Mouse (Mus musculus) CH12.LX (cell line): ENCODE measurements around the gene Has3. TPM values are rescaled to one million over a fixed set of nuclear protein-coding genes. Genes with fewer than 3 reads are reported as not detected.
A peak's percentile ranks its signal among the peaks of the same experiment; 100 is the strongest.

ENCODE experiments used
- DNase-seq: peaks from one replicate; pipeline ENCODE4 v3.0.0-alpha.2; 2013; ENCODE audit errors: extremely low read depth
- H3K27ac ChIP-seq: 2 replicates; pipeline ENCODE4 v1.5.1; 2012; ENCODE audit warnings: low read depth, mild to moderate bottlenecking, control low read depth, moderate library complexity; ENCODE audit not compliant: insufficient read depth
- H3K27me3 ChIP-seq: replicated peaks from 2 replicates; pipeline ENCODE3; 2012; ENCODE audit warnings: inconsistent platforms
- H3K36me3 ChIP-seq, 2 experiments: replicated peaks in 1 of 2; 2 replicates each; pipeline versions ENCODE3 to v1.6.1; 2012; ENCODE audit warnings: inconsistent platforms in 1 of 2, low read length in 1 of 2, mild to moderate bottlenecking in 1 of 2, mixed read lengths in 1 of 2, moderate library complexity in 1 of 2; ENCODE audit not compliant: control insufficient read depth in 1 of 2, insufficient read depth in 1 of 2
- H3K4me1 ChIP-seq, 2 experiments: 2 replicates each; pipeline ENCODE4 v1.6.1; 2012; ENCODE audit warnings: inconsistent platforms in 1 of 2, moderate library complexity in 1 of 2; ENCODE audit not compliant: insufficient read depth in 2 of 2, control insufficient read depth in 1 of 2
- H3K4me2 ChIP-seq: 2 replicates; pipeline ENCODE4 v1.6.1; 2012; ENCODE audit warnings: low read depth, mild to moderate bottlenecking, control low read depth; ENCODE audit not compliant: poor library complexity, insufficient read depth, severe bottlenecking
- H3K4me3 ChIP-seq, 3 experiments: fragments of 150-350 bp in 1 of 3; sonication (generic) in 1 of 3; replicated peaks in 1 of 3; 2 replicates each; pipeline versions ENCODE3 to v1.5.1; 2011 to 2012; ENCODE audit warnings: low read depth in 2 of 3, low read length in 2 of 3, mild to moderate bottlenecking in 2 of 3, moderate library complexity in 2 of 3, control low read depth in 1 of 3, improper control_type of control experiment in 1 of 3, inconsistent platforms in 1 of 3, mixed read lengths in 1 of 3; ENCODE audit not compliant: poor library complexity in 1 of 3
- H3K79me2 ChIP-seq: replicated peaks from 2 replicates; pipeline ENCODE4 v1.6.1; 2012; ENCODE audit warnings: mild to moderate bottlenecking, moderate library complexity; ENCODE audit not compliant: control insufficient read depth, poor library complexity, insufficient read depth, severe bottlenecking; ENCODE audit errors: extremely low read depth
- H3K9ac ChIP-seq: 2 replicates; pipeline ENCODE4 v1.6.1; 2012; ENCODE audit warnings: low read depth, mild to moderate bottlenecking, control low read depth, moderate library complexity; ENCODE audit not compliant: insufficient read depth
- H3K9me3 ChIP-seq: replicated peaks from 2 replicates; pipeline ENCODE3; 2012; ENCODE audit warnings: low read length, inconsistent platforms, mixed read lengths
- CHD1 ChIP-seq: IDR thresholded peaks from 2 replicates; pipeline ENCODE4 v1.6.1; 2012; ENCODE audit warnings: low read depth, low read length, improper control_type of control experiment, inconsistent platforms
- E2F4 ChIP-seq: IDR thresholded peaks from 2 replicates; pipeline ENCODE4 v1.6.1; 2011; ENCODE audit warnings: low read depth, low read length, improper control_type of control experiment; ENCODE audit not compliant: insufficient replicate concordance
- ELF1 ChIP-seq: IDR thresholded peaks from 2 replicates; pipeline ENCODE4 v1.6.1; 2014; ENCODE audit warnings: low read depth, mild to moderate bottlenecking, inconsistent platforms, low read length, improper control_type of control experiment
- GABPA ChIP-seq: IDR thresholded peaks from 2 replicates; pipeline ENCODE4 v1.6.1; 2012; ENCODE audit warnings: low read depth, low read length, improper control_type of control experiment, inconsistent platforms; ENCODE audit not compliant: insufficient replicate concordance
- IRF4 ChIP-seq: IDR thresholded peaks from 2 replicates; pipeline ENCODE4 v1.6.1; 2014; ENCODE audit warnings: low read depth, mild to moderate bottlenecking, inconsistent platforms, low read length, improper control_type of control experiment
- JUND ChIP-seq: conservative IDR thresholded peaks from 2 replicates; pipeline ENCODE4 v1.6.1; 2011; ENCODE audit warnings: low read depth, low read length, improper control_type of control experiment
- MAX ChIP-seq: IDR thresholded peaks from 2 replicates; pipeline ENCODE4 v1.6.1; 2011; ENCODE audit warnings: low read length, improper control_type of control experiment
- MYC ChIP-seq: IDR thresholded peaks from 2 replicates; pipeline ENCODE4 v1.6.1; 2011; ENCODE audit warnings: low read depth, mild to moderate bottlenecking, improper control_type of control experiment, low read length
- NELFE ChIP-seq: IDR thresholded peaks from 2 replicates; pipeline ENCODE4 v1.6.1; 2011; ENCODE audit warnings: low read depth, low read length, improper control_type of control experiment
- POLR2A ChIP-seq: IDR thresholded peaks from 2 replicates; pipeline ENCODE4 v1.6.1; 2011; ENCODE audit warnings: low read depth, mild to moderate bottlenecking, improper control_type of control experiment, low read length
- RAD21 ChIP-seq: IDR thresholded peaks from 2 replicates; pipeline ENCODE4 v1.6.1; 2011; ENCODE audit warnings: low read depth, mild to moderate bottlenecking, low read length, improper control_type of control experiment, moderate library complexity
- RCOR1 ChIP-seq: conservative IDR thresholded peaks from 2 replicates; pipeline ENCODE4 v1.6.1; 2012; ENCODE audit warnings: low read depth, mild to moderate bottlenecking, inconsistent platforms, low read length, improper control_type of control experiment
- TBP ChIP-seq: conservative IDR thresholded peaks from 2 replicates; pipeline ENCODE4 v1.6.1; 2011; ENCODE audit warnings: low read depth, low read length, improper control_type of control experiment
- TCF12 ChIP-seq: IDR thresholded peaks from 2 replicates; pipeline ENCODE4 v1.6.1; 2014; ENCODE audit warnings: low read depth, mild to moderate bottlenecking, inconsistent platforms, low read length, improper control_type of control experiment
- USF1 ChIP-seq: IDR thresholded peaks from 2 replicates; pipeline ENCODE4 v1.6.1; 2014; ENCODE audit warnings: low read depth, mild to moderate bottlenecking, inconsistent platforms, low read length, improper control_type of control experiment
- USF2 ChIP-seq: conservative IDR thresholded peaks from 2 replicates; pipeline ENCODE4 v1.6.1; 2011; ENCODE audit warnings: low read depth, low read length, improper control_type of control experiment
- ZC3H11A ChIP-seq: IDR thresholded peaks from 2 replicates; pipeline ENCODE4 v1.6.1; 2012; ENCODE audit warnings: low read depth, mild to moderate bottlenecking, inconsistent platforms, low read length, improper control_type of control experiment
- ZKSCAN1 ChIP-seq: IDR thresholded peaks from 2 replicates; pipeline ENCODE4 v1.6.1; 2012; ENCODE audit warnings: low read depth, inconsistent platforms, low read length, improper control_type of control experiment, borderline replicate concordance
- ZMIZ1 ChIP-seq: IDR thresholded peaks from 2 replicates; pipeline ENCODE4 v1.6.1; 2012; ENCODE audit warnings: low read depth, mild to moderate bottlenecking, inconsistent platforms, low read length, improper control_type of control experiment
- ZNF384 ChIP-seq: IDR thresholded peaks from 2 replicates; pipeline ENCODE4 v1.6.1; 2012; ENCODE audit warnings: low read depth, low read length, improper control_type of control experiment, inconsistent platforms
- dilution Hi-C: fragments of 300-500 bp; cut with MboI; formaldehyde crosslinking; loops from 2 replicates; pipeline ENCODE4 v1.14.3; 2020; ENCODE audit warnings: low sequenced_read_pairs; ENCODE audit not compliant: extremely low pct_unique_long_range_greater_than_20kb, extremely low pct_ligation_motif_present
- in situ Hi-C: fragments of 300-500 bp; cut with MboI; formaldehyde crosslinking; loops from 3 replicates; pipeline ENCODE4 v1.14.3; 2019; ENCODE audit warnings: low sequenced_read_pairs, low pct_ligation_motif_present, low pct_unique_long_range_greater_than_20kb, mixed read lengths
- polyA plus RNA-seq: library from polyadenylated mRNA; unstranded; fragments of >175 nt; gene quantifications from 2 replicates; pipeline ENCODE4 v1.2.1, GENCODE M21; 2012; ENCODE audit warnings: low read depth; ENCODE audit not compliant: insufficient read length
- total RNA-seq, 2 experiments: library from RNA; depleted of rRNA; stranded (reverse); fragments of 300-350 nt in 1 of 2; fragments of >200 nt in 1 of 2; gene quantifications; 2 replicates each; pipeline ENCODE4 v1.2.3; 2012 to 2014

Has3 gene
- total and polyA plus RNA-seq, 3 experiments, result 0.29 to 3.7 TPM; not detected in 1

DNA sequence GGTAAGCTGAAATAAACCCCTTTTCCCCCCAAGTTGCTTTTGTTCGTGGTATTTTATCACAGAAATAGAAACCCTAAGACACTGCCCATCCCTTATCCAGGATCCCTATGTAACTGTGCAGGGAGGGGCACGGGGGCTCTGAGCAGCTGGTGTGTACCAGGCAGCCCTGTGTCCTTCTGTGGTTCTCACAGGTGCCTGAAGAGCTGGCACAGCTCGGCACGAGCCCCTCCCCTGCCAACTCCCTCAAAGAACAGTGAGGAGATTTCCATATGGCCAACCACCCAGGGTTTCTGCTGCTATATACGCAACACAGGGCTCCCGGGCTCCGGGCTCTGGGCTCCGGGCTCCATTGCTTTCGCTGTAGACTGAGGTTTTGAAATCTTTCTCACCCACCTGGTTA, 4.7 kb upstream of the Has3 start:
- no peak overlapping the region for H3K4me2 ChIP-seq
- H3K27me3 ChIP-seq, result no peaks in the 10 kb centered on the region
- no peaks in the 10 kb centered on the region for H3K79me2 ChIP-seq
- in situ Hi-C loops (no loop called here), dilution Hi-C loops (no loop called here)
- no peaks in the 10 kb centered on the region for H3K36me3 ChIP-seq
- TF ChIP-seq TBP, result no peak
- TF ChIP-seq E2F4, result no peak
- no peak for TF ChIP-seq USF1
- TF ChIP-seq MYC, result no peak
- no peak for TF ChIP-seq RCOR1
- TF ChIP-seq MAX, result no peak
- TF ChIP-seq NELFE, result no peak
- no peak for TF ChIP-seq ZKSCAN1
- TF ChIP-seq JUND, result no peak
- no peak for TF ChIP-seq POLR2A
- TF ChIP-seq ELF1, result no peak
- TF ChIP-seq TCF12, result no peak
- TF ChIP-seq CHD1, result no peak
- no peak for TF ChIP-seq ZMIZ1
- no peak for TF ChIP-seq ZC3H11A
- TF ChIP-seq GABPA, result no peak
- no peak for TF ChIP-seq ZNF384
- no peaks in the 10 kb centered on the region for H3K9me3 ChIP-seq
- no peak overlapping the region for H3K9ac ChIP-seq
- H3K27ac ChIP-seq, result no peak overlapping the region
- H3K4me3 ChIP-seq, result no peak overlapping the region
- no peak for DNase-seq
- peaks cover 7 to 11% of the 10 kb centered on the region in 2 experiments; a peak in 2 of 4 replicates for H3K4me1 ChIP-seq

DNA sequence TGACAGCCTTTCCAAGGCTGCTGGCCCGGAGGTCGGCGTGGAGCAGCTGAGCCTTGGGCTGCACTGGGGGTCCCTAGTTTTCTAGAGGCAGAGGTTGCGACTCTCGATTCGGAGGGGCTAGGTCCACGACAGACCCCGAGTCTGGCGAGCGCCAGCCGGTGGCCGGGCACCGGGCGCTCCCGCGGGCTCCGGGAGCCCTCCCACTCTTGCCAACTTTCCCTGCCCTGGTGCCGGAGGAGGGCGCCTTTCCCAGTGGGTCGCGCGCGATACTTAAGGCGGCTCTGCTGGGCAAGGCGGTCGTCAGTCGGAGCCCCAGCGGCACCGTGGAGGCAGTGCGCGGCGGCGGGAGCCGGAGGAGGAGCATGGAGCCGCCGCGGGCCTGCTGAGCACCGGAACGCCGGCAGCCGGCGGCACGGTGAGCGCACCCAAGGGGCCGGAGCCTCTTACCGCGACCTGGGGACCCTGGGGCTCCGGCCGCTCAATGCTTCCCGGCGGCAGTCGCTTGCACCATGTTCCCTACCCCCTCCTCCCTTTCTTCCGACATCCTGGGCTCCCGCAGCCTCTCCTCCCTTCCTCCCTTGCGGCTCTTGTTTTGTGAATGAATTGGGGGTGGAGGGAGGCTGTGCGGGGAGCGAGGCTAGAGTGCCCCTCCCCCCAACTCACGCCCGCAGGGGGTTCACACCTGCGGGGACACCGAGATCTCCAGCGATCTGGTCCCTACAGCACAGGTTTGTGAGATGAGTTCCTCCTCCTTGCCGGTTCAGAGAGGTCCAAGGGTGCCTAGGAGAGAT, 690 bp downstream of the Has3 start:
- Histone ChIP-seq H3K4me3 (no peak overlapping the region), H3K4me2 (0 out of 2 replicates have a peak overlapping the region, but pooled peaks have one; percentile 8), H3K9me3 (no peaks in the 10 kb centered on the region)
- no peak for DNase-seq
- TF ChIP-seq USF2 (no peak), ZMIZ1 (no peak), NELFE (no peak), RAD21 (no peak), ELF1 (no peak), IRF4 (no peak)
- TF ChIP-seq, all 38 proteins: peak for 0
- H3K79me2 ChIP-seq, result no peaks in the 10 kb centered on the region
- in situ Hi-C loops (no loop called here), dilution Hi-C loops (no loop called here)
- no peaks in the 10 kb centered on the region for H3K27me3 ChIP-seq
- H3K27ac ChIP-seq, result no peak overlapping the region
- H3K4me1 ChIP-seq, result no peaks in the 10 kb centered on the region
- H3K9ac ChIP-seq, result no peak overlapping the region
- H3K36me3 ChIP-seq, result peaks cover 6 to 42% of the 10 kb centered on the region in 2 experiments
